Mouse (Mus musculus) liver, adult 2 months (tissue): ENCODE results near the gene Ccdc163. TPM values are rescaled to one million over a fixed set of nuclear protein-coding genes. Genes with fewer than 3 reads are reported as not detected.
"Not testable (repeated sequence)": the region's sequence is repeated elsewhere in the genome, so short reads cannot be mapped to it uniquely, and the experiment has no call there.

Source experiments
- DNase-seq: peaks from one replicate; pipeline ENCODE4 v3.0.0-alpha.2; 2011; ENCODE audit warnings: low read depth, low spot score; ENCODE audit errors: extremely low read depth
- H3K27ac ChIP-seq: fragments of 200-500 bp; replicated peaks from 2 replicates; pipeline ENCODE4 v1.5.1; 2012; ENCODE audit warnings: low read depth, mild to moderate bottlenecking, control low read depth, inconsistent platforms, low read length; ENCODE audit not compliant: insufficient read depth
- H3K27me3 ChIP-seq: fragments of 200-500 bp; 2 replicates; pipeline ENCODE4 v1.6.1; 2012; ENCODE audit warnings: mild to moderate bottlenecking, moderate library complexity, low read length, inconsistent platforms; ENCODE audit not compliant: control insufficient read depth, insufficient read depth
- H3K36me3 ChIP-seq: fragments of 200-500 bp; 2 replicates; pipeline ENCODE4 v1.6.1; 2012; ENCODE audit warnings: low read length, inconsistent platforms; ENCODE audit not compliant: control insufficient read depth, insufficient read depth
- H3K4me1 ChIP-seq: fragments of 200-500 bp; 2 replicates; pipeline ENCODE4 v1.6.1; 2011; ENCODE audit warnings: low read length; ENCODE audit not compliant: control insufficient read depth, insufficient read depth
- H3K4me3 ChIP-seq: fragments of 200-500 bp; 2 replicates; pipeline ENCODE4 v1.5.1; 2011; ENCODE audit warnings: low read depth, mild to moderate bottlenecking, control low read depth, low read length, moderate library complexity; ENCODE audit not compliant: insufficient read depth
- H3K79me2 ChIP-seq: fragments of 200-500 bp; 2 replicates; pipeline ENCODE4 v1.6.1; 2012; ENCODE audit warnings: inconsistent platforms, mild to moderate bottlenecking, low read length, moderate library complexity; ENCODE audit not compliant: control insufficient read depth, insufficient read depth
- H3K9ac ChIP-seq: fragments of 200-500 bp; 2 replicates; pipeline ENCODE4 v1.6.1; 2012; ENCODE audit warnings: low read depth, mild to moderate bottlenecking, control low read depth, inconsistent platforms, low read length
- CTCF ChIP-seq: fragments of 200-500 bp; IDR thresholded peaks from 2 replicates; pipeline ENCODE4 v1.5.1; 2011; ENCODE audit warnings: low read depth, low read length, control low read depth
- POLR2A ChIP-seq: fragments of 200-500 bp; IDR thresholded peaks from 2 replicates; pipeline ENCODE4 v1.6.1; 2011; ENCODE audit warnings: low read length, control low read depth; ENCODE audit not compliant: insufficient read depth; ENCODE audit errors: extremely low read depth
- WGBS: fragments of 180-500 bp; shearing (Covaris S2); methylation state at CpG from one replicate; pipeline ENCODE4 v1.1.7; 2018; 5-methylcytosine and 5-hydroxymethylcytosine counted together
- polyA plus RNA-seq: library from polyadenylated mRNA; depleted of rRNA; stranded (reverse); fragments of >200 nt; gene quantifications from 2 replicates; pipeline ENCODE4 v1.2.3, GENCODE M21; 2012; rRNA removed
- total RNA-seq: library from RNA; depleted of rRNA; stranded (reverse); fragments of >200 nt; gene quantifications from 2 replicates; pipeline ENCODE4 v1.2.3, GENCODE M21; 2014; rRNA removed

Gene Ccdc163
- total RNA-seq (2.7 and 4.2 TPM in 2 replicates), polyA plus RNA-seq (9.3 and 13.1 TPM in 2 replicates)

GRCm38 (mm10) chr4:116708201-116708764 lies at the start of gene Ccdc163, which contains the start of gene Mmachc:
Gene Ccdc163 (plus strand): TSS chr4:116708509.
Gene Mmachc (minus strand): TSS chr4:116708406.
- peak within 1 kb of the TSS; percentile 57 for H3K27ac ChIP-seq
- H3K9ac ChIP-seq: peak within 1 kb of the TSS; percentile 69
- H3K27me3 ChIP-seq: no peaks in the 10 kb centered on the region
- H3K79me2 ChIP-seq: no peaks in the 10 kb centered on the region
- H3K36me3 ChIP-seq: 0 out of 2 replicates have a peak, but pooled peaks cover 3% of the 10 kb centered on the region
- DNase-seq: peak; percentile 100
- peak within 1 kb of the TSS; percentile 54 for H3K4me3 ChIP-seq
- TF ChIP-seq POLR2A: 0 out of 2 replicates have a peak, but pooled peaks have one; percentile 32
- no peak for TF ChIP-seq CTCF
- H3K4me1 ChIP-seq: 0 out of 2 replicates have a peak, but pooled peaks cover 6% of the 10 kb centered on the region
- WGBS: under 1% methylated on average over 29 of the region's 29 CpGs

- peak; percentile 95 for DNase-seq
- peaks cover 23% of the 10 kb centered on the region for H3K4me1 ChIP-seq
- no peaks in the 10 kb centered on the region for H3K27me3 ChIP-seq
- TF ChIP-seq CTCF: no peak
- TF ChIP-seq POLR2A: no peak
- H3K27ac ChIP-seq: peak overlapping the region; percentile 77
- H3K4me3 ChIP-seq: peak overlapping the region; percentile 25; the same call in 1 of the 2 replicates
- H3K36me3 ChIP-seq: no peaks in the 10 kb centered on the region
- H3K79me2 ChIP-seq: no peaks in the 10 kb centered on the region
- 17% methylated on average over 2 of the region's 2 CpGs for WGBS
- peak overlapping the region; percentile 31; the same call in 1 of the 2 replicates for H3K9ac ChIP-seq
Measured at GRCm38 (mm10) chr4:116659474-116659873, 48.8 kb upstream of the Ccdc163 start.

DNA sequence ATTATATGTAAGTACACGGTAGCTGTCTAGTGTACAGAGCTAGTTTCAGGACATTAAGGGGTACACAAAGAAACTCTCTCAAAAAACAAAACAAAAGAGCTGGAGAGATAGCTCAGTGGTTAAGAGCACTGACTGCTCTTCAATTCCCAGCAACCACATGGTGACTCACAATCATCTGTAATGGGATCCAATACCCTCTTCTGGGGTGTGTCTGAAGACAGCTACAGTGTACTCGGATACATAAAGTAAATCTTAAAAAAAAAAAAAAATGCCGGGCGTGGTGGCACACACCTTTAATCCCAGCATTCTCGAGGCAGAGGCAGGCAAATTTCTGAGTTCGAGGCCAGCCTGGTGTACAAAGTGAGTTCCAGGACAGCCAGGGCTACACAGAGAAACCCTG lies 48.4 kb upstream of the Ccdc163 start:
- H3K27ac ChIP-seq, H3K36me3 ChIP-seq, H3K79me2 ChIP-seq, H3K27me3 ChIP-seq, H3K9ac ChIP-seq, DNase-seq, H3K4me3 ChIP-seq: not testable (repeated sequence)
- 62% methylated on average over 6 of the region's 6 CpGs for WGBS
- H3K4me1 ChIP-seq: peaks cover 20% of the 10 kb centered on the region

DNA sequence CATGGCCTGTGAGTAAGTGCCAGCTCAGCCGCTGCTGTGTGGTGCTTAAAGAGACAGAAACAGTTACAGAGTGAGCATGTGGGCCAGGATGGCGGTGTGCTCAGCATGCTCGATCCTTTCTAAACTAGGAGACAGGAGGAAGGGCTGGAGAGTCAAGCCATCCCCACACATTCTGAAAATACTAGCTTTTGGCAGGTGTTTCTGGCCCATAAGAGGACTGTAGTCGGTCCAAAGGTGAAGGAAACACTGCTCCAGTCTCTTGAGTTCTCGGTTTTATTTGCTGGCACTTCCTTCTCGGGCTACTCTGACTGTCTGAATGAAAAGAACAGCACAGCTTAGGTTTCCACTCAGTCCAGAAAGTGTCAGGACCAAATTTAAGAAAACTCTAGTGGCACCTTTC lies 47.5 kb upstream of the Ccdc163 start:
- Histone ChIP-seq H3K79me2 (no peaks in the 10 kb centered on the region), H3K27me3 (no peaks in the 10 kb centered on the region), H3K36me3 (no peaks in the 10 kb centered on the region), H3K27ac (peak overlapping the region; percentile 23), H3K4me1 (peaks cover 13% of the 10 kb centered on the region), H3K4me3 (no peak overlapping the region), H3K9ac (peak overlapping the region; percentile 21; the same call in 1 of the 2 replicates)
- DNase-seq: peak; percentile 69
- no peak for TF ChIP-seq CTCF
- TF ChIP-seq POLR2A: no peak
- 11% methylated on average over 6 of the region's 6 CpGs for WGBS

DNA sequence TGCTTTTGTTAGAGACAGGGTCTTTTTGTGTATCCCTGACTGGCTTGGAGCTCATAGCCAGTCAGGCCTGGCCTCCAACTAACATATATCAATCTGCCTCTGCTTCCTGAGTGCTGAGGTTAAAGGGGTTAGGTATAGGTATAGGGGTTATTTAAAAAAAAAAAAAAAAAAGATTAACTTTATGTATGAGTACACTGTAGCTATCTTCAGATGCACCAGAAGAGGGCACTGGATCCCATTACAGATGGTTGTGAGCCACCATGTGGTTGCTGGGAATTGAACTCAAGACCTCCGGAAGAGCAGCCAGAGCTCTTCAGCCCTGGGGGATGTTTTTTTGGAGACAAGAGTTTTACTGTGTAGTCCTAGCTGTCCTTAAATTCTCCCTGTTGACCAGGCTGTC lies 46.3 kb upstream of the Ccdc163 start:
- WGBS: 100% methylated on average over 1 of the region's 1 CpGs
- no peak for DNase-seq

GRCm38 (mm10) chr4:116666625-116667024 lies 41.7 kb upstream of the Ccdc163 start:
- Histone ChIP-seq H3K27ac (no peak overlapping the region), H3K4me3 (no peak overlapping the region), H3K4me1 (peaks cover 3% of the 10 kb centered on the region; the same call in 1 of the 2 replicates), H3K27me3 (no peaks in the 10 kb centered on the region), H3K79me2 (no peaks in the 10 kb centered on the region), H3K9ac (no peak overlapping the region), H3K36me3 (no peaks in the 10 kb centered on the region)
- 80% methylated on average over 4 of the region's 4 CpGs for WGBS
- TF ChIP-seq CTCF (no peak), POLR2A (no peak)
- DNase-seq: no peak

More for the DNA sequence above, 46.3 kb upstream of the Ccdc163 start:
- H3K36me3 ChIP-seq: no peaks in the 10 kb centered on the region
- H3K27me3 ChIP-seq: no peaks in the 10 kb centered on the region
- peaks cover 10% of the 10 kb centered on the region for H3K4me1 ChIP-seq
- H3K9ac ChIP-seq: no peak overlapping the region
- H3K4me3 ChIP-seq: no peak overlapping the region
- TF ChIP-seq POLR2A: no peak
- TF ChIP-seq CTCF: no peak
- H3K79me2 ChIP-seq: no peaks in the 10 kb centered on the region
- no peak overlapping the region for H3K27ac ChIP-seq
